Mouse (Mus musculus): Measurements from ENCODE around the gene Macrod2. TPM values are rescaled to one million over a fixed set of nuclear protein-coding genes. Genes with fewer than 3 reads are reported as not detected.

Macrod2 gene
- total and polyA plus RNA-seq, 2 experiments from 2014 or later: 5.5 to 17.4 TPM

- H3K9ac ChIP-seq (replicated peaks; ENCODE audit: low read depth, low read length): no peak overlapping the region
- DNase-seq (ENCODE audit: low spot score): no peak
Observed at GRCm38 (mm10) chr2:141913894-141914293, 1518.8 kb downstream of the Macrod2 start.

GRCm38 (mm10) chr2:141920377-141920992 is 1525.4 kb downstream of the Macrod2 start:
- TF ChIP-seq EP300 (IDR thresholded peaks at IDR 0.05; ENCODE audit: low read depth) (no peak), CTCF (IDR thresholded peaks at IDR 0.05; ENCODE audit: low read depth) (no peak)
- WGBS: 58% methylated on average over 2 of the region's 2 CpGs
- ATAC-seq (ENCODE audit: insufficient read depth, low read depth) (no peak), DNase-seq (ENCODE audit: low spot score) (no peak)
- H3K9ac ChIP-seq (replicated peaks; ENCODE audit: low read depth, low read length): no peak overlapping the region
- no peaks in the 10 kb centered on the region for H3K27me3 ChIP-seq (ENCODE audit: control insufficient read depth, insufficient read depth, low read length)
- no peaks in the 10 kb centered on the region for H3K4me1 ChIP-seq (ENCODE audit: control insufficient read depth, insufficient read depth)
- no peaks in the 10 kb centered on the region for H3K36me3 ChIP-seq (replicated peaks; ENCODE audit: control insufficient read depth, insufficient read depth, low read length)
- no peak overlapping the region for H3K4me3 ChIP-seq (ENCODE audit: low read depth, low read length)
- H3K9me3 ChIP-seq (replicated peaks; ENCODE audit: control insufficient read depth, low read length): no peaks in the 10 kb centered on the region
- no peak overlapping the region for H3K27ac ChIP-seq (ENCODE audit: low read depth)
- no peak overlapping the region for H3K4me2 ChIP-seq (ENCODE audit: low read depth, low read length)

More at GRCm38 (mm10) chr2:141913894-141914293, 1518.8 kb downstream of the Macrod2 start:
- no peak for TF ChIP-seq CTCF (IDR thresholded peaks at IDR 0.05; ENCODE audit: low read depth)
- no peak for TF ChIP-seq EP300 (IDR thresholded peaks at IDR 0.05; ENCODE audit: low read depth)
- Histone ChIP-seq H3K27me3 (ENCODE audit: control insufficient read depth, insufficient read depth, low read length) (no peaks in the 10 kb centered on the region), H3K36me3 (replicated peaks; ENCODE audit: control insufficient read depth, insufficient read depth, low read length) (no peaks in the 10 kb centered on the region), H3K27ac (ENCODE audit: low read depth) (no peak overlapping the region), H3K4me3 (ENCODE audit: low read depth, low read length) (no peak overlapping the region), H3K4me2 (ENCODE audit: low read depth, low read length) (no peak overlapping the region), H3K4me1 (ENCODE audit: control insufficient read depth, insufficient read depth) (no peaks in the 10 kb centered on the region), H3K9me3 (replicated peaks; ENCODE audit: control insufficient read depth, low read length) (no peaks in the 10 kb centered on the region)
- 70% methylated on average over 6 of the region's 6 CpGs for WGBS
- ATAC-seq (ENCODE audit: insufficient read depth, low read depth): no peak

GRCm38 (mm10) chr2:141935130-141935529 is 1540.0 kb downstream of the Macrod2 start:
- ATAC-seq (ENCODE audit: insufficient read depth, low read depth) (no peak), DNase-seq (ENCODE audit: low spot score) (no peak)
- H3K4me1 ChIP-seq (ENCODE audit: control insufficient read depth, insufficient read depth): no peaks in the 10 kb centered on the region
- no peaks in the 10 kb centered on the region for H3K9me3 ChIP-seq (replicated peaks; ENCODE audit: control insufficient read depth, low read length)
- H3K27ac ChIP-seq (ENCODE audit: low read depth): no peak overlapping the region
- WGBS: 74% methylated on average over 2 of the region's 2 CpGs
- no peak overlapping the region for H3K9ac ChIP-seq (replicated peaks; ENCODE audit: low read depth, low read length)
- no peak overlapping the region for H3K4me3 ChIP-seq (ENCODE audit: low read depth, low read length)
- H3K36me3 ChIP-seq (replicated peaks; ENCODE audit: control insufficient read depth, insufficient read depth, low read length): no peaks in the 10 kb centered on the region
- no peak overlapping the region for H3K4me2 ChIP-seq (ENCODE audit: low read depth, low read length)
- H3K27me3 ChIP-seq (ENCODE audit: control insufficient read depth, insufficient read depth, low read length): no peaks in the 10 kb centered on the region
- no peak for TF ChIP-seq EP300 (IDR thresholded peaks at IDR 0.05; ENCODE audit: low read depth)
- no peak for TF ChIP-seq CTCF (IDR thresholded peaks at IDR 0.05; ENCODE audit: low read depth)

- Histone ChIP-seq H3K27me3 (ENCODE audit: control insufficient read depth, insufficient read depth, low read length) (no peaks in the 10 kb centered on the region), H3K27ac (ENCODE audit: low read depth) (no peak overlapping the region), H3K4me3 (ENCODE audit: low read depth, low read length) (no peak overlapping the region), H3K4me1 (ENCODE audit: control insufficient read depth, insufficient read depth) (no peaks in the 10 kb centered on the region), H3K36me3 (replicated peaks; ENCODE audit: control insufficient read depth, insufficient read depth, low read length) (no peaks in the 10 kb centered on the region), H3K9me3 (replicated peaks; ENCODE audit: control insufficient read depth, low read length) (no peaks in the 10 kb centered on the region), H3K4me2 (ENCODE audit: low read depth, low read length) (no peak overlapping the region), H3K9ac (replicated peaks; ENCODE audit: low read depth, low read length) (no peak overlapping the region)
- no peak for TF ChIP-seq EP300 (IDR thresholded peaks at IDR 0.05; ENCODE audit: low read depth)
- no peak for TF ChIP-seq CTCF (IDR thresholded peaks at IDR 0.05; ENCODE audit: low read depth)
- ATAC-seq (ENCODE audit: insufficient read depth, low read depth) (no peak), DNase-seq (ENCODE audit: low spot score) (no peak)
- whole genome bisulfite sequencing: 64% methylated on average over 1 of the region's 1 CpGs
Observed at GRCm38 (mm10) chr2:141954795-141955194, 1559.7 kb downstream of the Macrod2 start.

- no peak overlapping the region for H3K4me2 ChIP-seq (ENCODE audit: low read depth, low read length)
- no peak for ATAC-seq (ENCODE audit: insufficient read depth, low read depth)
- H3K4me1 ChIP-seq (ENCODE audit: control insufficient read depth, insufficient read depth): no peaks in the 10 kb centered on the region
- TF ChIP-seq EP300 (IDR thresholded peaks at IDR 0.05; ENCODE audit: low read depth): no peak
- TF ChIP-seq CTCF (IDR thresholded peaks at IDR 0.05; ENCODE audit: low read depth): no peak
- H3K9me3 ChIP-seq (replicated peaks; ENCODE audit: control insufficient read depth, low read length): no peaks in the 10 kb centered on the region
- no peak overlapping the region for H3K4me3 ChIP-seq (ENCODE audit: low read depth, low read length)
- no peak overlapping the region for H3K9ac ChIP-seq (replicated peaks; ENCODE audit: low read depth, low read length)
- H3K27ac ChIP-seq (ENCODE audit: low read depth): no peak overlapping the region
- 56% methylated on average over 3 of the region's 3 CpGs for WGBS
- DNase-seq (ENCODE audit: low spot score): no peak
- no peaks in the 10 kb centered on the region for H3K27me3 ChIP-seq (ENCODE audit: control insufficient read depth, insufficient read depth, low read length)
- no peaks in the 10 kb centered on the region for H3K36me3 ChIP-seq (replicated peaks; ENCODE audit: control insufficient read depth, insufficient read depth, low read length)
Observed at GRCm38 (mm10) chr2:141955197-141955596, 1560.1 kb downstream of the Macrod2 start.

- TF ChIP-seq CTCF (IDR thresholded peaks at IDR 0.05; ENCODE audit: low read depth) (no peak), EP300 (IDR thresholded peaks at IDR 0.05; ENCODE audit: low read depth) (no peak)
- H3K4me2 ChIP-seq (ENCODE audit: low read depth, low read length): no peak overlapping the region
Observed at GRCm38 (mm10) chr2:141962868-141963267, 1567.8 kb downstream of the Macrod2 start.

More at GRCm38 (mm10) chr2:141962868-141963267, 1567.8 kb downstream of the Macrod2 start:
- Histone ChIP-seq H3K36me3 (replicated peaks; ENCODE audit: control insufficient read depth, insufficient read depth, low read length) (no peaks in the 10 kb centered on the region), H3K9me3 (replicated peaks; ENCODE audit: control insufficient read depth, low read length) (no peaks in the 10 kb centered on the region), H3K27ac (ENCODE audit: low read depth) (no peak overlapping the region), H3K4me3 (ENCODE audit: low read depth, low read length) (no peak overlapping the region), H3K9ac (replicated peaks; ENCODE audit: low read depth, low read length) (no peak overlapping the region), H3K27me3 (ENCODE audit: control insufficient read depth, insufficient read depth, low read length) (no peaks in the 10 kb centered on the region), H3K4me1 (ENCODE audit: control insufficient read depth, insufficient read depth) (no peaks in the 10 kb centered on the region)
- DNase-seq (ENCODE audit: low spot score) (no peak), ATAC-seq (ENCODE audit: insufficient read depth, low read depth) (no peak)
- WGBS: 55% methylated on average over 1 of the region's 1 CpGs
